Mouse (Mus musculus) stomach, postnatal 0 days (tissue): ENCODE results near the gene Mfrp. TPM values are rescaled to one million over a fixed set of nuclear protein-coding genes. Genes with fewer than 3 reads are reported as not detected.

ENCODE experiments used
- ATAC-seq: fragments of 200-750 bp; cut with Nextera tagmentation; 2 replicates; pipeline ENCODE4 v1.8.0; 2017; ENCODE audit not compliant: low FRiP score, low TSS enrichment
- DNase-seq: peaks from one replicate; pipeline ENCODE4 v3.0.0-alpha.2; 2016; ENCODE audit warnings: low spot score
- H3K27ac ChIP-seq: fragments of 300-500 bp; sonication (generic); replicated peaks from 2 replicates; pipeline ENCODE4 v1.5.1; 2014; ENCODE audit warnings: mild to moderate bottlenecking, control low read depth
- H3K27me3 ChIP-seq: fragments of 300-500 bp; sonication (generic); 2 replicates; pipeline ENCODE4 v1.6.1; 2014; ENCODE audit warnings: low read length; ENCODE audit not compliant: control insufficient read depth, insufficient read depth
- H3K36me3 ChIP-seq: fragments of 300-500 bp; sonication (generic); 2 replicates; pipeline ENCODE4 v1.6.1; 2014; ENCODE audit warnings: low read length, mixed read lengths; ENCODE audit not compliant: control insufficient read depth, insufficient read depth
- H3K4me1 ChIP-seq: fragments of 300-500 bp; sonication (generic); replicated peaks from 2 replicates; pipeline ENCODE4 v1.6.1; 2014; ENCODE audit warnings: antibody characterized with exemption; ENCODE audit not compliant: control insufficient read depth, insufficient read depth
- H3K4me2 ChIP-seq: fragments of 300-500 bp; sonication (generic); replicated peaks from 2 replicates; pipeline ENCODE4 v1.6.1; 2014; ENCODE audit warnings: low read depth, mild to moderate bottlenecking, control low read depth, moderate library complexity
- H3K4me3 ChIP-seq: fragments of 300-500 bp; sonication (generic); 2 replicates; pipeline ENCODE4 v1.5.1; 2014; ENCODE audit warnings: low read depth, low read length, control low read depth
- H3K9ac ChIP-seq: fragments of 300-500 bp; sonication (generic); 2 replicates; pipeline ENCODE4 v1.6.1; 2014; ENCODE audit warnings: mild to moderate bottlenecking, low read length, control low read depth, mixed read lengths
- H3K9me3 ChIP-seq: fragments of 300-500 bp; sonication (generic); 2 replicates; pipeline ENCODE4 v1.6.1; 2016; ENCODE audit warnings: low read length; ENCODE audit not compliant: control insufficient read depth
- CTCF ChIP-seq: IDR thresholded peaks from 2 replicates; pipeline ENCODE4 v1.5.1; 2016; ENCODE audit warnings: antibody characterized with exemption, low read depth, mild to moderate bottlenecking, moderate library complexity
- EP300 ChIP-seq: optimal IDR thresholded peaks from 2 replicates; pipeline ENCODE3; 2016; ENCODE audit warnings: antibody characterized with exemption
- WGBS: fragments of 180-500 bp; shearing (Covaris S2); extraction: QIAGEN DNeasy Blood & Tissue Kit; methylation state at CpG from one replicate; pipeline ENCODE4 v1.1.7; 2014; 5-methylcytosine and 5-hydroxymethylcytosine counted together
- polyA plus RNA-seq: library from polyadenylated mRNA; unstranded; fragments of >200 nt; fragmentation: Nextera tagmentation; extraction: Ambion mirVana; gene quantifications from 2 replicates; pipeline ENCODE4 v1.2.1, GENCODE M21; 2015

Mfrp gene
- not detected in 2 replicates for polyA plus RNA-seq

- TF ChIP-seq EP300 (no peak), CTCF (no peak)
- DNase-seq = no peak
Measured at GRCm38 (mm10) chr9:44101490-44101889, at the start of gene Mfrp. Mfrp (plus strand) TSS chr9:44101729.

GRCm38 (mm10) chr9:44052855-44053254, 48.7 kb upstream of the Mfrp start:
- Histone ChIP-seq H3K27ac (no peak overlapping the region), H3K9me3 (no peaks in the 10 kb centered on the region), H3K4me1 (no peaks in the 10 kb centered on the region), H3K36me3 (no peaks in the 10 kb centered on the region), H3K4me2 (no peak overlapping the region), H3K27me3 (no peaks in the 10 kb centered on the region), H3K9ac (no peak overlapping the region), H3K4me3 (no peak overlapping the region)
- ATAC-seq (no peak), DNase-seq (no peak)
- 60% methylated on average over 3 of the region's 3 CpGs for WGBS
- no peak for TF ChIP-seq EP300
- peak; percentile 38 for TF ChIP-seq CTCF

More at GRCm38 (mm10) chr9:44101490-44101889, at the start of gene Mfrp:
- no peak within 1 kb of the TSS for H3K4me3 ChIP-seq
- H3K36me3 ChIP-seq = no peaks in the 10 kb centered on the region
- H3K9me3 ChIP-seq = no peaks in the 10 kb centered on the region
- 84% methylated on average over 9 of the region's 9 CpGs for WGBS
- H3K27ac ChIP-seq = no peak within 1 kb of the TSS
- H3K27me3 ChIP-seq = no peaks in the 10 kb centered on the region
- no peak for ATAC-seq
- no peak within 1 kb of the TSS for H3K4me2 ChIP-seq
- no peaks in the 10 kb centered on the region for H3K4me1 ChIP-seq
- no peak within 1 kb of the TSS for H3K9ac ChIP-seq

GRCm38 (mm10) chr9:44053936-44054335, 47.6 kb upstream of the Mfrp start:
- 36% methylated on average over 1 of the region's 1 CpGs for WGBS
- ATAC-seq = no peak
- no peak for DNase-seq

GRCm38 (mm10) chr9:44058606-44059005, 42.9 kb upstream of the Mfrp start:
- Histone ChIP-seq H3K36me3 (no peaks in the 10 kb centered on the region), H3K9ac (no peak overlapping the region), H3K4me2 (no peak overlapping the region), H3K4me1 (no peaks in the 10 kb centered on the region), H3K27me3 (no peaks in the 10 kb centered on the region), H3K27ac (no peak overlapping the region), H3K9me3 (no peaks in the 10 kb centered on the region), H3K4me3 (no peak overlapping the region)
- DNase-seq (no peak), ATAC-seq (no peak)
- TF ChIP-seq EP300 (no peak), CTCF (no peak)
- 72% methylated on average over 6 of the region's 6 CpGs for WGBS

More at GRCm38 (mm10) chr9:44053936-44054335, 47.6 kb upstream of the Mfrp start:
- no peaks in the 10 kb centered on the region for H3K36me3 ChIP-seq
- no peak for TF ChIP-seq CTCF
- TF ChIP-seq EP300 = no peak
- H3K4me1 ChIP-seq = no peaks in the 10 kb centered on the region
- H3K9me3 ChIP-seq = no peaks in the 10 kb centered on the region
- H3K27ac ChIP-seq = no peak overlapping the region
- no peak overlapping the region for H3K9ac ChIP-seq
- no peak overlapping the region for H3K4me2 ChIP-seq
- H3K27me3 ChIP-seq = no peaks in the 10 kb centered on the region
- H3K4me3 ChIP-seq = no peak overlapping the region

GRCm38 (mm10) chr9:44065177-44065576, 36.4 kb upstream of the Mfrp start:
- ATAC-seq = no peak
- no peak overlapping the region for H3K4me3 ChIP-seq
- no peak for TF ChIP-seq EP300
- peak; percentile 38 for TF ChIP-seq CTCF
- no peak for DNase-seq
- no peak overlapping the region for H3K27ac ChIP-seq
- no peaks in the 10 kb centered on the region for H3K4me1 ChIP-seq
- 32% methylated on average over 1 of the region's 1 CpGs for WGBS
- no peaks in the 10 kb centered on the region for H3K9me3 ChIP-seq
- H3K36me3 ChIP-seq = no peaks in the 10 kb centered on the region
- no peaks in the 10 kb centered on the region for H3K27me3 ChIP-seq
- H3K9ac ChIP-seq = no peak overlapping the region
- no peak overlapping the region for H3K4me2 ChIP-seq

- under 1% methylated on average over 38 of the region's 38 CpGs for WGBS
- no peaks in the 10 kb centered on the region for H3K9me3 ChIP-seq
- H3K36me3 ChIP-seq = no peaks in the 10 kb centered on the region
- ATAC-seq (peak; percentile 98), DNase-seq (peak; percentile 99)
- H3K9ac ChIP-seq = peak within 1 kb of the TSS; percentile 64
- TF ChIP-seq EP300 (peak; percentile 72), CTCF (peak; percentile 96)
- peaks cover 6% of the 10 kb centered on the region; the same call in 1 of the 2 replicates for H3K4me1 ChIP-seq
- H3K4me3 ChIP-seq = peak within 1 kb of the TSS; percentile 49
- peak within 1 kb of the TSS; percentile 78 for H3K4me2 ChIP-seq
- no peaks in the 10 kb centered on the region for H3K27me3 ChIP-seq
- H3K27ac ChIP-seq = peak within 1 kb of the TSS; percentile 53
Measured at GRCm38 (mm10) chr9:44066785-44067225, 34.7 kb upstream of the Mfrp start, which contains the start of gene Usp2. Usp2 (plus strand) TSS chr9:44067021.
